Mouse (Mus musculus) midbrain, embryonic 12.5 days (tissue): ENCODE measurements around the gene Lrguk. TPM values are rescaled to one million over a fixed set of nuclear protein-coding genes. Genes with fewer than 3 reads are reported as not detected.

ENCODE experiments used
- ATAC-seq: fragments of 200-750 bp; cut with Nextera tagmentation; 2 replicates; pipeline ENCODE4 v1.8.0; 2017; ENCODE audit warnings: low read depth, moderate TSS enrichment, moderate library complexity; ENCODE audit not compliant: low FRiP score
- H3K27ac ChIP-seq: fragments of 300-500 bp; sonication (generic); replicated peaks from 2 replicates; pipeline ENCODE4 v1.5.1; 2016; ENCODE audit warnings: mild to moderate bottlenecking
- H3K27me3 ChIP-seq: fragments of 300-500 bp; sonication (generic); 2 replicates; pipeline ENCODE4 v1.6.1; 2016; ENCODE audit warnings: mild to moderate bottlenecking
- H3K36me3 ChIP-seq: fragments of 300-500 bp; sonication (generic); 2 replicates; pipeline ENCODE4 v1.6.1; 2016
- H3K4me1 ChIP-seq: fragments of 300-500 bp; sonication (generic); 2 replicates; pipeline ENCODE4 v1.6.1; 2016
- H3K4me2 ChIP-seq: fragments of 300-500 bp; sonication (generic); replicated peaks from 2 replicates; pipeline ENCODE4 v1.6.1; 2016; ENCODE audit warnings: mild to moderate bottlenecking, moderate library complexity
- H3K4me3 ChIP-seq: fragments of 300-500 bp; sonication (generic); 2 replicates; pipeline ENCODE4 v1.5.1; 2016; ENCODE audit warnings: mild to moderate bottlenecking
- H3K9ac ChIP-seq: fragments of 300-500 bp; sonication (generic); replicated peaks from 2 replicates; pipeline ENCODE4 v1.6.1; 2016; ENCODE audit warnings: mild to moderate bottlenecking, moderate library complexity
- H3K9me3 ChIP-seq: fragments of 300-500 bp; sonication (generic); 2 replicates; pipeline ENCODE4 v1.6.1; 2016; ENCODE audit warnings: mild to moderate bottlenecking
- WGBS: fragments of 180-500 bp; shearing (Covaris S2); methylation state at CpG from one replicate; pipeline ENCODE4 v1.1.7; 2016; 5-methylcytosine and 5-hydroxymethylcytosine counted together
- polyA plus RNA-seq: library from polyadenylated mRNA; unstranded; fragments of >200 nt; fragmentation: Nextera tagmentation; extraction: Ambion mirVana; gene quantifications from 2 replicates; pipeline ENCODE4 v1.2.1, GENCODE M21; 2016

Gene Lrguk
- polyA plus RNA-seq, 1 experiment from 2014 or later, result 0.99 TPM

DNA sequence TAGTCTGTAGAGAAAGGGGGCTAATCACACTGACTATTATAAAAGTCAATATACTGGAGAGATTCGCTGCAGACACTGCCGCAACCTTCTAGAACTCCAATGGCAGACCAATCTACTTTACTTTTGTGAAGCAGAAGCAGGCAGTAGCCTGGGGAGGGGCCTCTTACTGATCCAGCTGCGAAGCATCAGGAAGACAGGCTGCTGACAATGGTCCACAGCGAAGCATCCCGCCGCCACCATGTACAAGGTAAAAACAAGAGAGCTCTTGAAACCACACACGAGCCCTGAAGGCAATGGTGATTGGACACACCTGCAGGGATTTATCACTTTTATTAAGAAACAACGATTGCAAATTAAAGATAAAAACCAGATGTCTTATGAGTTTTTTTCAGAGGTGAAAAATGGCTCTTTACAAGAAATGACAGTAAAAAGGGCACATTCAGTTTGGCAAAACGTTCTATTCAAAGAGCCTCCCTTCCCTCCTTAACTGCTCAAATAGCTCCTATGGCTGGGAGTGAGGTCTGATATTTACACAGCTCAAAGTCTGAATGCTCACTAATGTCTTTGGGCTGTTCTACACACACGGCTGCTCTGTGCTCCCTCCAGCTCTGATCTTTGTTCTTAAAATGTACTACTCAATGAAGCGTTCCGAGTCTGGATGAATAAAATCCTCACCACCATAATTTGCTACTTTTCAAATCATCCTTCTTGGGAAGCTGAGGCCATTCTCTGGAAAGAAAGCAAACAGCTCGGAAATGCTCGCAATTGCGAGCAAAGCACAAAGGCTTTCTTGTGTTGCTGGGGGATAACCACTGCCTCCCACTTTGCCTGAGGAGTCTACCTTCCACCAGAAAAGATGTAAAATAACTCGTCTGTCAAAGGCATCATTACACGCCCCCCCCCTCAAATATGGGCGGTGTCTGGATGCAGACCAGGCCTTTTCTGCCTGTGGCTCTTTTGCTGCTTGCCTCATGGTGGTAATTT, 124.1 kb downstream of the Lrguk start:
- WGBS, result 54% methylated on average over 18 of the region's 18 CpGs
- Histone ChIP-seq H3K27ac (0 out of 2 replicates have a peak overlapping the region, but pooled peaks have one; percentile 2), H3K9me3 (no peaks in the 10 kb centered on the region), H3K4me2 (no peak overlapping the region), H3K9ac (no peak overlapping the region), H3K4me1 (peaks cover 24% of the 10 kb centered on the region), H3K4me3 (no peak overlapping the region), H3K36me3 (peaks cover 21% of the 10 kb centered on the region), H3K27me3 (no peaks in the 10 kb centered on the region)
- no peak for ATAC-seq

DNA sequence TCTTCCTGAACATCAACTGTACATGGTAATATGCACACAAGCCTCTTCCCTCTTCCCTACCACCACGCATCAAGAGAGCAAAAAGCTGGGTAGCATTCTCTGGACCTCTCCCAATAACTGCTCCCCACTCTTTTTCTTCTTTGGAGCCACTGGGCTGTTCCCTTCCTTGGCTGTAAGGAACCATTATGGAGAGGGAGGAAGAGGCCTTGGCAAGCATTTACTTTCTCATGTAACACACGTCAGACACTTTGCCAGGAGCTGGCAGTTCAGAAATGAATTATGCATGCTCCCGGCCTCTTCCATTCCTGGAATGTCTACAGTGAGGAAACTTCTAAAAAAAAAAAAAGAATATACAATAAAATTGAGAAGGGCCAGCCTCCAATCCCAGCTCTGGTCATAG, 125.0 kb downstream of the Lrguk start:
- peaks cover 24% of the 10 kb centered on the region for H3K4me1 ChIP-seq
- H3K4me3 ChIP-seq, result no peak overlapping the region
- no peaks in the 10 kb centered on the region for H3K9me3 ChIP-seq
- WGBS, result 78% methylated on average over 3 of the region's 3 CpGs
- H3K27me3 ChIP-seq, result no peaks in the 10 kb centered on the region
- no peak overlapping the region for H3K27ac ChIP-seq
- ATAC-seq, result no peak
- H3K4me2 ChIP-seq, result no peak overlapping the region
- H3K9ac ChIP-seq, result no peak overlapping the region
- peaks cover 29% of the 10 kb centered on the region for H3K36me3 ChIP-seq

DNA sequence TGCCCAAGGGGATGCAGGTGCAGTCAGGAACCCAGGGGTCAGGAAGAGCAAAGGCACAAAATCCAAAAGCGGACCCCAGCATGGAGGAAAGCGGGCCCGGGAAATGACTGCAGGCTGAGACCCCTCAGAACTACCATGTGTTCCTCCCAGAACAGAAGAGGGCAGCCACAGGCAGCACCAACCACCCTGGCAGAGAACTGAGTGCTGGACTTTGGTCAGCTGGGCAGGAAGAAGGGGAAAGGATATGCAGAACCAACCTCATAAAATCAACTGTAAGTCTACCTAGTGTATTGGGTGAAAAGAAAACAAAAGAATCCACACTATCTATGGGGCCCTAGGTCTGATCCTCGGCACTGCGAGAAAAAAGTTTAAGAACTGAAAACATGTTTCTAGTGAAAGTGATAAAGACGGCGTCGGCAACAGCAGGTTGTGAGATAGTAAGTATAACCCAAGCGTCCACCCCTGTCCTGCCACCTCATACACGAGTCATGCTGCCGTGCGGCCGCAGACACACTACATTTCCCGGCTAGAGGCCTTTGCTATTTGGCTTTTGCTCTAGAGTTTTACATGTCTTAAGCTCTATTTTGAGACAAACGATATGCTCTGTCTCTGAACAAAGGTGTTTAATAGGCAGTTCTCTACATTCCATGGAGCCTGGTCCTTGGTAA, 126.0 kb downstream of the Lrguk start:
- WGBS, result 92% methylated on average over 15 of the region's 15 CpGs
- H3K4me1 ChIP-seq, result peaks cover 24% of the 10 kb centered on the region
- no peaks in the 10 kb centered on the region for H3K9me3 ChIP-seq
- peaks cover 40% of the 10 kb centered on the region for H3K36me3 ChIP-seq
- no peak overlapping the region for H3K4me2 ChIP-seq
- ATAC-seq, result no peak
- no peak overlapping the region for H3K27ac ChIP-seq
- H3K9ac ChIP-seq, result no peak overlapping the region
- H3K27me3 ChIP-seq, result no peaks in the 10 kb centered on the region
- no peak overlapping the region for H3K4me3 ChIP-seq

DNA sequence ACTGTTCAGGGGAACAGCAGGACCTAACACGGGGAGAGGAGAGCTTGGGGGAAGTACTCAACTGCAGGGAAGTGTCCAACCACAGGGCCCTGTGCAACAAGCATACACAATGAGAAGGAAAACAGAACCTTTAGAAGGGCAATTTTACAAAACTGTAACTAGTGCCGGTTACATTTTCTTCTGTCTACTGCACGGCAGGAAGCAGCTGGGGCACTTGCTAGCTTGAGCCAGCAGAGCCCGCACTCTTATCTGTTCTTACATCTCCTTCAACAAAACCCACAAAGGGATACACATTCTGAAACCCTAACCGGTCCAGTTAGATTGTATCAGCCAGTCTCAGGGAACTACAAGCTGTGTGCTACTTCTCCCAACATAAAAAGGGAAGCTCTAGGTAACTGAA, 126.8 kb downstream of the Lrguk start:
- Histone ChIP-seq H3K9ac (no peak overlapping the region), H3K27me3 (no peaks in the 10 kb centered on the region), H3K4me2 (no peak overlapping the region), H3K9me3 (no peaks in the 10 kb centered on the region), H3K27ac (no peak overlapping the region), H3K4me3 (no peak overlapping the region), H3K4me1 (peaks cover 24% of the 10 kb centered on the region), H3K36me3 (peaks cover 47% of the 10 kb centered on the region)
- WGBS, result 78% methylated on average over 5 of the region's 5 CpGs
- no peak for ATAC-seq

DNA sequence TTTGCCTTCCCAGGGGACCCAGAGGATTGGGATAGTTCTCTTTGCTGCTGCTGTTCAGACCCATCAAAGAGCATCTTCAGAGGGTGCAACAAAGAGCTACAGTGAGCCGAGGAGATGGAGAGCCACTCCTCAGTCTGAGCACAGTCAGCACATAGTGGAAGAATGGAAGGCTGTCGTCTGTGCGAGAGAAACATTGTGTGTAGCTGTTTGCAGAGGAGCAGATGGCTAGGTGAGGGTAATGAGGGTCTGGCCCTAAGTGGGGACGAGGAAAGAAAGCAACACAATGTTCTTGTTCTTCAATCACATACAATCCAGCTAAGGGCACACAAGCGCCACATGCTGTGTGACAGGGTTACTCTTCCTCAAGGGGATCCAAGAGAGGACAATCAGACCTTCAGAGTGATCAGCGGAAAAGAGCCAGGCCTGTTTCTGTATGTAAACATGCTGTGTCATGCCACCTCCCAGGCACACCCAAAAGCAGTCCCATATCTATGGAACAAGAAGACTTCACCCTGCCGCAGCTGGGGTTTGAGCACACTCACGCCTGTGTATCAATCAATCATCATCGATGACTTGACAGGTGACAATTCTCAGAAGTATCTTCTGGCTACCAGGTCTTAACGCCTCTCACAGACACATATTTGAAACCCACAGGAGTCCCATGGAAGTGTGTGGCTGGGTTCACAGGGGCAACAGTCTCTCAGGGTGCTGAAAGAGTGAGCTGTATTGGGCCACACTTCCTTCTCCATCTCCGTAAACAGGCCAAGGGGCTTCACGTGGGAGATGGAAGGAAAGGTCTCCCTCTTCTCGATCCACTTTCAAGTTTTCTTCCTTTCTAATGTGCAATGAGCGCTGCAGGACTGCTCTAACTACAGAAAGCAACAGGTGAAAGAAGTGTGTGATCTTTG, 127.8 kb downstream of the Lrguk start:
- H3K36me3 ChIP-seq, result peaks cover 52% of the 10 kb centered on the region
- no peak overlapping the region for H3K4me2 ChIP-seq
- ATAC-seq, result no peak
- no peak overlapping the region for H3K4me3 ChIP-seq
- no peak overlapping the region for H3K27ac ChIP-seq
- H3K27me3 ChIP-seq, result no peaks in the 10 kb centered on the region
- H3K9me3 ChIP-seq, result no peaks in the 10 kb centered on the region
- H3K4me1 ChIP-seq, result peaks cover 24% of the 10 kb centered on the region
- H3K9ac ChIP-seq, result no peak overlapping the region; the same call in 1 of the 2 replicates
- WGBS, result 81% methylated on average over 14 of the region's 14 CpGs

DNA sequence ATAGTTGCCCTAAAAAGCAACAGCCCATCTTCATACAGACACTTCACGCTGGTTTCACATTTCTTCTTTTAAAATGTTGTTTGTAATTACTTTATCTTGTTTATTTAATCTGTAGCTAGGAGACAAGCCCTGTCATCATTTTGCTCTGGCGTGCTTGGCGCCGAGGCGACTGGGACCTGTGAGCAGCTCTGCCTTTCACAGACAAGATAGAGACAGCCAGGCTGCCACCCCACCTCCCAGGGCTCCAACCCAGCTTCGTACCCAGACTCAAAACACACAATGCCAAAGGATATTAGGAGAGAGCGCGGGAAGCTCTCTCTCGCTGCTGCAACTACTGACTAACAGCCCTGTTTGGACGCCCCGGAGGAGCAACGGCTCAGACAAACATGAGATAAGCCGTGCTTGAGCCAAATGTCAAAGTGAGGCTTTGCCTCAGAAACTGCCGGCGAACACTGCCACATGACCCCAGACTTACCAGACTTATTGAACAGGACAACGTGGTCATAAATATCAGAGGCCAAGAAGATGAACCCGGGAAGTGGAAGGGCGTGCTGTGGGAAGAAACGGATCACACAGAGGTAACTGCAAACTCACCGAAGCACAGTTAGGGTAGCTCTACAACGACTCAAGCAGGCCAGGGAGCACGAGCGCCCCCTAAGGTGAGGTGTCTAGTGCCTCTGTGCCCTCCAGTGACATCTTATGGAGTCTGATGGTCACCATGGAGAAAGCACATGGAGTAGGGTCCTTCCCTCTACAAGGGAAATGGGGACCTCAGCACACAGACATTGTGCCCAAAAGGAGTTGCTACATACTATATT, 131.0 kb downstream of the Lrguk start:
- peaks cover 67% of the 10 kb centered on the region for H3K36me3 ChIP-seq

DNA sequence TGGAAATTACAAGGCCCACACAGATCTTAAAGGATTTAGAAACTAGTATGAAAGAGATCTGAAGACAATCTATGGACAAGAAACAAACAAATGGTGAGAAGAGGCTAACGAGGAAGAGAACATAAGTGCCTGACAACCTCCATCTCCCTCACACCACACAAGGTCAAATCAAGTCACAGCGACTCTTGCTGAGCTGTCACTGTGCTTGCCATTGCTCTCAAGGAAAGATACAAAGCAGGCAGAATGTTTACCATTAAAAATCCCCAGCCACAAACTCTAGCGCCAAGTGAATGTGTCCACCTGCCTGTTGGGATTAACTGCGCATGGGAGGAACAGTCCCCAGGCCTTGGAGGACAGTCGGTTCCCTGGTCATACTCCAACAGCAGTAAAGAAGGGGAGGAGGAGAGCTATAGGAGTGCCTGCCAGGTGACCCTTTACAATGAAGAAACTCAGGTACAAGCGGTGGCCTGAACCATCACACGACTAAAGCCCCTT, 131.6 kb downstream of the Lrguk start:
- ATAC-seq, result no peak
- no peaks in the 10 kb centered on the region for H3K27me3 ChIP-seq
- peaks cover 73% of the 10 kb centered on the region for H3K36me3 ChIP-seq
- WGBS, result 94% methylated on average over 7 of the region's 7 CpGs
- H3K9me3 ChIP-seq, result no peaks in the 10 kb centered on the region
- no peak overlapping the region for H3K4me2 ChIP-seq
- H3K4me1 ChIP-seq, result peaks cover 4% of the 10 kb centered on the region; the same call in 1 of the 2 replicates
- H3K4me3 ChIP-seq, result no peak overlapping the region
- no peak overlapping the region for H3K9ac ChIP-seq
- no peak overlapping the region for H3K27ac ChIP-seq

More for the DNA sequence above, 131.0 kb downstream of the Lrguk start:
- H3K9me3 ChIP-seq, result no peaks in the 10 kb centered on the region
- H3K4me1 ChIP-seq, result peaks cover 4% of the 10 kb centered on the region; the same call in 1 of the 2 replicates
- no peak overlapping the region for H3K4me3 ChIP-seq
- H3K27me3 ChIP-seq, result no peaks in the 10 kb centered on the region
- no peak overlapping the region for H3K9ac ChIP-seq
- 88% methylated on average over 23 of the region's 23 CpGs for WGBS
- no peak overlapping the region for H3K27ac ChIP-seq
- no peak overlapping the region for H3K4me2 ChIP-seq
- ATAC-seq, result no peak

DNA sequence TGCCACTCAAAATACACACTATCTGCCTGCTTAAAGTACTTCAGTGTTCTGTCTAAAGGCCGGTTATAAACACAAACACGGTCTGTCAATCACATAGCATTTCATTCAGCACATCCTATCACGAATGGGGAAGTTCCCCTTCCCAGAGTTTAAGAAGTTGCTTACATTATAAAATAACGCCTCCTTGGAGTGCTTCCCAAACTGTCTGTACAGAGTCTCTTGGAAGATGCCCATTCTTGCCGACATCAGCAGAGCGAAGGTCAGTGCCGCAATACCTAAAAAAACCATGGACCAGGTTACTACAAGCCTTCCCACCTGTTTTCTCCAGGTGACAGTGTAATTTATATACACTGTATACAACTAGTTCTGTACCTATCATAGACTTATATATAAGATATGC, 132.3 kb downstream of the Lrguk start:
- WGBS, result 92% methylated on average over 7 of the region's 7 CpGs

DNA sequence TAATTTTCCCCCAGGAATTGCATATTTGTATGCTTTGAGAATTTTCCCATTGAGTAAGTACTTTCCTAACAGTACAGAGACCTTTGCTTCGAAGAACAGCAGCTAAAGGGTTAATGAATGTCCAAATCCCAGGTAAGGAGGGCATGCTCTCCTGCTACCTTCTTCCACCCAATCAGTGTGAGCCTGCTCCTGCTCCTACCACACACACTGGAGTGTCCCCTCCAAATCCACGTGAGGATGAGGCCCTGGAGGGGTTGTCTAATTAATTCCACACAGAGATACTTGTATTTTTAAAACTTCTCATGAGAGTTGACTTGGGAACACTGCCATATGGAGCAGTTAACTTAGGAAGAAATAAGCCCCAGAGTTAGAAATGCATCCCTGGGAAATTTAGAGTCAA, 133.4 kb downstream of the Lrguk start:
- Histone ChIP-seq H3K4me3 (no peak overlapping the region), H3K4me2 (no peak overlapping the region), H3K4me1 (no peaks in the 10 kb centered on the region), H3K36me3 (peaks cover 74% of the 10 kb centered on the region), H3K27ac (no peak overlapping the region), H3K27me3 (no peaks in the 10 kb centered on the region), H3K9ac (no peak overlapping the region), H3K9me3 (no peaks in the 10 kb centered on the region)
- no peak for ATAC-seq
- 75% methylated on average over 2 of the region's 2 CpGs for WGBS

More for the DNA sequence above, 132.3 kb downstream of the Lrguk start:
- H3K9ac ChIP-seq, result no peak overlapping the region
- no peak overlapping the region for H3K27ac ChIP-seq
- ATAC-seq, result no peak
- peaks cover 76% of the 10 kb centered on the region for H3K36me3 ChIP-seq
- H3K4me3 ChIP-seq, result no peak overlapping the region
- no peak overlapping the region for H3K4me2 ChIP-seq
- H3K27me3 ChIP-seq, result no peaks in the 10 kb centered on the region
- H3K4me1 ChIP-seq, result 0 out of 2 replicates have a peak, but pooled peaks cover 4% of the 10 kb centered on the region
- H3K9me3 ChIP-seq, result no peaks in the 10 kb centered on the region

DNA sequence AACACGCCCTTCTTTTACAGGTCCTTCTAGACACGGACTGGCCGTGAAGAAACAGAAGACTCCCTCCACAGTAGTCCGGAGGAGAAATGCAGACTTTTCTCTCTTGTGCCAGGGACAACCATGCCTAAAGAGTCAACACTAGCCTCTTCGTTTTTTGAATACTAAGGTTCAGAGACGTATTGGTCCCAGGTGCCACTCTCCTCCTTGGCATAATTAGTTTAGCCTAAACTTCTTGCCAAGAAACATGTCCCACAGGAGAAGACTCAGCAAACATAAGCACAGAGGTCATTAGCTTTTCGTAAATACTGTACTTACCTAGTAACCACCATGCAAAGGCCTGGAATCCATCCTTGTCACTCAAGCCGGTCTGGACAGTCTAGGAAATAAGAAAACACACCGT, 133.8 kb downstream of the Lrguk start:
- Histone ChIP-seq H3K36me3 (peaks cover 70% of the 10 kb centered on the region), H3K4me2 (no peak overlapping the region), H3K27me3 (no peaks in the 10 kb centered on the region), H3K4me3 (no peak overlapping the region), H3K9ac (no peak overlapping the region), H3K4me1 (no peaks in the 10 kb centered on the region), H3K9me3 (no peaks in the 10 kb centered on the region), H3K27ac (no peak overlapping the region)
- no peak for ATAC-seq
- 96% methylated on average over 9 of the region's 9 CpGs for WGBS

DNA sequence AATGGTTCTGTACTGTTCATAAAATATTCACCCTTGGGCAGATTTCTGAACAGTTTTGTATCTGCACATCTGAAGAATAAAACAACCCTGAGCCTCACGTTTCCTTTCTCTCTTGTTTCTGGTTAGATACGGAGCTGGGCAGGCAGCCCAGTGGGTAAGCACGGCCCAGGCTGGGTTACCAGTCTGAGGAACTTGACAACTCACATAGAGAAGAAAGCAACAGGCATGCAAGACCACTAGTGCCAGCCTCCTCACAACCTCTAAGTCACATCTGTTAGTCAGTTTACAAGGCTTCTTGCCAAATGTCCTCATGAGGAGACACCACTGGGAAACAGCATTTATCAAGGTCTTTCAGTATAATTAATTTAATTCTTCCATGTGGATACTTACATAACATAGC, 139.6 kb downstream of the Lrguk start:
- H3K27ac ChIP-seq, result no peak overlapping the region
- H3K36me3 ChIP-seq, result peaks cover 42% of the 10 kb centered on the region
- no peaks in the 10 kb centered on the region for H3K27me3 ChIP-seq
- H3K9me3 ChIP-seq, result no peaks in the 10 kb centered on the region
- no peak overlapping the region for H3K9ac ChIP-seq
- no peak overlapping the region for H3K4me3 ChIP-seq
- H3K4me1 ChIP-seq, result 0 out of 2 replicates have a peak, but pooled peaks cover 1% of the 10 kb centered on the region
- no peak for ATAC-seq
- WGBS, result 94% methylated on average over 3 of the region's 3 CpGs
- H3K4me2 ChIP-seq, result no peak overlapping the region
